Mouse (Mus musculus) liver, adult 2 months (tissue): ENCODE measurements around the gene Dtd1.

Experiments used
- CTCF ChIP-seq: fragments of 200-500 bp; IDR thresholded peaks from 2 replicates; pipeline ENCODE4 v1.5.1; 2011; ENCODE audit warnings: low read depth, low read length, control low read depth
- POLR2A ChIP-seq: fragments of 200-500 bp; IDR thresholded peaks from 2 replicates; pipeline ENCODE4 v1.6.1; 2011; ENCODE audit warnings: low read length, control low read depth; ENCODE audit not compliant: insufficient read depth; ENCODE audit errors: extremely low read depth

- TF ChIP-seq CTCF (no peak), POLR2A (no peak)
Measured at GRCm38 (mm10) chr2:144738161-144738560, 138.5 kb downstream of the Dtd1 start.
